Mouse (Mus musculus) natural killer cell, adult 2 months (primary cell): ENCODE results near the gene B4galt2.

Experiments
- DNase-seq, 2 experiments: peaks; one replicate each; pipeline ENCODE4 v3.0.0; 2022; ENCODE audit warnings: low spot score in 2 of 2

The B4galt2 gene

GRCm38 (mm10) chr4:117882701-117883691 is at the start of gene B4galt2:
Gene B4galt2, minus strand, starts transcription at chr4:117883487.
- DNase-seq = no peak

- no peak for DNase-seq
These were observed 46.1 kb upstream of the B4galt2 start, which contains the start of gene Artn for GRCm38 (mm10) chr4:117929391-117929881. Gene Artn, minus strand, starts transcription at chr4:117929763.

- no peak for DNase-seq
These were observed 45.5 kb upstream of the B4galt2 start for GRCm38 (mm10) chr4:117928699-117929241.

- no peak for DNase-seq
These were observed 44.9 kb upstream of the B4galt2 start for GRCm38 (mm10) chr4:117928234-117928633.

GRCm38 (mm10) chr4:117926545-117927482 is 43.5 kb upstream of the B4galt2 start:
- DNase-seq = no peak

GRCm38 (mm10) chr4:117924916-117925315 is 41.6 kb upstream of the B4galt2 start:
- no peak for DNase-seq

GRCm38 (mm10) chr4:117923450-117923849 is 40.2 kb upstream of the B4galt2 start:
- DNase-seq = no peak

- no peak for DNase-seq
These were observed 38.1 kb upstream of the B4galt2 start for GRCm38 (mm10) chr4:117921358-117921757.

GRCm38 (mm10) chr4:117918762-117919161 is 35.5 kb upstream of the B4galt2 start:
- no peak for DNase-seq

GRCm38 (mm10) chr4:117918261-117918660 is 35.0 kb upstream of the B4galt2 start:
- DNase-seq = no peak

GRCm38 (mm10) chr4:117917847-117918246 is 34.6 kb upstream of the B4galt2 start:
- no peak for DNase-seq

- DNase-seq = no peak
These were observed 34.1 kb upstream of the B4galt2 start for GRCm38 (mm10) chr4:117917402-117917801.

GRCm38 (mm10) chr4:117916386-117916785 is 33.1 kb upstream of the B4galt2 start:
- no peak for DNase-seq

GRCm38 (mm10) chr4:117915489-117916105 is 32.3 kb upstream of the B4galt2 start:
- DNase-seq = no peak

GRCm38 (mm10) chr4:117914591-117915442 is 31.5 kb upstream of the B4galt2 start, which contains the start of gene Ipo13:
Gene Ipo13, minus strand, starts transcription at chr4:117914999.
- peak; percentile 94 to 95 for DNase-seq

GRCm38 (mm10) chr4:117914031-117914430 is 30.7 kb upstream of the B4galt2 start:
- no peak for DNase-seq

GRCm38 (mm10) chr4:117913421-117913820 is 30.1 kb upstream of the B4galt2 start:
- DNase-seq = no peak

- no peak for DNase-seq
These were observed 29.5 kb upstream of the B4galt2 start for GRCm38 (mm10) chr4:117912685-117913273.

GRCm38 (mm10) chr4:117912131-117912561 is 28.9 kb upstream of the B4galt2 start:
- DNase-seq = no peak
